Mouse (Mus musculus) intestine, embryonic 15.5 days (tissue): ENCODE data around the gene Arap1. TPM values are rescaled to one million over a fixed set of nuclear protein-coding genes. Genes with fewer than 3 reads are reported as not detected.

Experiments used
- ATAC-seq: fragments of 200-750 bp; cut with Nextera tagmentation; 2 replicates; pipeline ENCODE4 v1.8.0; 2017; ENCODE audit warnings: moderate TSS enrichment, moderate library complexity
- H3K27ac ChIP-seq: fragments of 300-500 bp; sonication (generic); 2 replicates; pipeline ENCODE4 v1.5.1; 2015; ENCODE audit warnings: mild to moderate bottlenecking, inconsistent platforms
- H3K27me3 ChIP-seq: fragments of 300-500 bp; sonication (generic); replicated peaks from 2 replicates; pipeline ENCODE4 v1.6.1; 2015; ENCODE audit warnings: inconsistent platforms
- H3K36me3 ChIP-seq: fragments of 300-500 bp; sonication (generic); 2 replicates; pipeline ENCODE4 v1.6.1; 2015; ENCODE audit warnings: inconsistent platforms
- H3K4me1 ChIP-seq: fragments of 300-500 bp; sonication (generic); replicated peaks from 2 replicates; pipeline ENCODE4 v1.6.1; 2015; ENCODE audit warnings: inconsistent platforms
- H3K4me2 ChIP-seq: fragments of 300-500 bp; sonication (generic); replicated peaks from 2 replicates; pipeline ENCODE4 v1.6.1; 2015; ENCODE audit warnings: mild to moderate bottlenecking, inconsistent platforms
- H3K4me3 ChIP-seq: fragments of 300-500 bp; sonication (generic); replicated peaks from 2 replicates; pipeline ENCODE4 v1.5.1; 2015; ENCODE audit warnings: inconsistent platforms
- H3K9ac ChIP-seq: fragments of 300-500 bp; sonication (generic); 2 replicates; pipeline ENCODE4 v1.6.1; 2015; ENCODE audit warnings: inconsistent platforms
- H3K9me3 ChIP-seq: fragments of 300-500 bp; sonication (generic); 2 replicates; pipeline ENCODE4 v1.6.1; 2016; ENCODE audit warnings: inconsistent platforms
- WGBS: fragments of 180-500 bp; shearing (Covaris S2); methylation state at CpG from one replicate; pipeline ENCODE4 v1.1.7; 2015; 5-methylcytosine and 5-hydroxymethylcytosine counted together
- polyA plus RNA-seq: library from polyadenylated mRNA; unstranded; fragments of >200 nt; fragmentation: Nextera tagmentation; extraction: Ambion mirVana; gene quantifications from 2 replicates; pipeline ENCODE4 v1.2.1, GENCODE M21; 2015

The Arap1 gene
- polyA plus RNA-seq, 1 experiment from 2014 or later: 58.4 TPM

GRCm38 (mm10) chr7:101412796-101413195 lies 64.9 kb downstream of the Arap1 start:
- Histone ChIP-seq H3K36me3 (peaks cover 19% of the 10 kb centered on the region), H3K4me2 (no peak overlapping the region), H3K27me3 (no peaks in the 10 kb centered on the region), H3K9me3 (no peaks in the 10 kb centered on the region), H3K9ac (no peak overlapping the region), H3K4me3 (no peak overlapping the region), H3K27ac (no peak overlapping the region), H3K4me1 (peaks cover 17% of the 10 kb centered on the region)
- peak; percentile 19; the same call in 1 of the 2 replicates for ATAC-seq

DNA sequence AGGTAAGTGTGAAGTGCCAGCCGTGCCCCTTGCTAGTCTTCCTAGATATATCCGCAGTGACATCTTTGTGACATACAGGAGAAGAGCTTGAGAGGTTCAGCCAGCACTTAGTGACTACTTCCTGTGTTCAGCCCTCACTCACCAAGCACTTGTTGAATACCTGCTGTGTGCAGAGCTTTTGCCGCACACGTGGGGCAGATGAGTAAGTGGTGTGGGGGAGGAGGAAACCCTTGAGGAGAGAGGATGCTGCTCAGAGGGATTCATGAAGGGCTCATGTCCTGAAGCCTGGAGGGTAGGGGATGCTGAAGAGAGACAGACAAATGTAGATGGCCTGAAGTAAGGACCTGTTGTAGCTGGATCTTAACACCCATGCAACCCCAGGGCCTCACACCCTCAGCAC lies 66.3 kb downstream of the Arap1 start:
- Histone ChIP-seq H3K9ac (no peak overlapping the region), H3K4me3 (no peak overlapping the region), H3K27ac (no peak overlapping the region), H3K4me1 (peaks cover 17% of the 10 kb centered on the region), H3K27me3 (0 out of 2 replicates have a peak, but pooled peaks cover 6% of the 10 kb centered on the region), H3K36me3 (peaks cover 6% of the 10 kb centered on the region), H3K4me2 (no peak overlapping the region), H3K9me3 (no peaks in the 10 kb centered on the region)
- ATAC-seq: no peak
- WGBS: 55% methylated on average over 4 of the region's 4 CpGs

- H3K36me3 ChIP-seq: peaks cover 6% of the 10 kb centered on the region
- WGBS: 32% methylated on average over 7 of the region's 7 CpGs
- H3K27ac ChIP-seq: no peak overlapping the region
- H3K9ac ChIP-seq: no peak overlapping the region
- no peak overlapping the region for H3K4me2 ChIP-seq
- H3K27me3 ChIP-seq: peaks cover 9% of the 10 kb centered on the region
- peak; percentile 77 for ATAC-seq
- H3K9me3 ChIP-seq: no peaks in the 10 kb centered on the region
- H3K4me1 ChIP-seq: peaks cover 19% of the 10 kb centered on the region
- H3K4me3 ChIP-seq: no peak overlapping the region
Observed at GRCm38 (mm10) chr7:101414661-101415511, 67.0 kb downstream of the Arap1 start.

DNA sequence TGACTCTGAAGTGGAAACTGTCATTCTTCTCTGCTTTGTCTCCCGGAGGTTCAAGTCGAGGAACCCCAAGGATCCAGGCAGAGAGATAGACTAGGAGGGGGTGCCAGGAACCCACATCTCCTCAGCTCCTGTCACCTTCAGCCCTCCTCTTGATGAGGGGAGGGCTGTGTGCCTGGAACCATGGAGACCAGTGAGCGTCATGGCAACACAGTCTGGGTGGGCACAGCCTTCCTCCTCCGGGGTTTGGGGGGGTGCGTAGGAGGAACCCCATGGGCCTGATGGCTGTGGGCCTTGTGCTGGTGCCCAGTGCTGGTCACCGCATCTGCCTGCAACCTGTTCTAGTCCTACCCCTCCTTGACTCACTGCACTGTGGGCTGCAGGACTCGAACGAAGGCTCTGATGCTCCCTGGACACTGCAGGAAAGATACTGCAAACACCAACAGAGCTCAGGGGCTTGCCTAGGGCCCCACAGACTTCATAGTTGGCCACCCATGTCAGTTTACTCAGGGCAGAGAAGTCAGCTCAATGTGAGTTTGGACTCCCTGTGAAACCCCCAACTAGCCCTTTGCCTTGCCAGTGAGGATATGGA lies 67.7 kb downstream of the Arap1 start:
- Histone ChIP-seq H3K4me2 (no peak overlapping the region), H3K36me3 (peaks cover 6% of the 10 kb centered on the region; the same call in 1 of the 2 replicates), H3K9ac (no peak overlapping the region), H3K27me3 (peaks cover 15% of the 10 kb centered on the region), H3K9me3 (no peaks in the 10 kb centered on the region), H3K4me1 (peaks cover 19% of the 10 kb centered on the region), H3K4me3 (no peak overlapping the region), H3K27ac (no peak overlapping the region)
- WGBS: 39% methylated on average over 8 of the region's 8 CpGs
- ATAC-seq: peak; percentile 12

DNA sequence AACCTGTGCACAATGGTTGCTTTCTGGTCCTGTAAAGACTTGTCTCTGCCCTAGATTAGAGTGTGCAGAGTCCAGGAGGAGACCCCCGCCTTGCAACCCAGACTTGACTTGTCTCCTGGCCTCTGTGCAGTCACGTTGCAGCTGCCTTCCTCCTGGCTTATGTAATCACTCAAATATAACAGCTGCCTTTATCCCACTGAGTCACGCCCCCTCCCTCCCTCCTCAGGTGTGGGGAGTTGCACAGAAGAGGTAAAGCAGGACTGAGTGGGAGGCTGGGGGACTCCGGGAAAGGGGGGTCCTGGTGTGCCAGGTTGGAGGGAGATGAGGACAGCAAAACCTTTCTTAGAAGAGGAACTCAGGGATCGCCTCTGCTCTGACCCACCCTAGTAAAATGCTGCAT lies 68.5 kb downstream of the Arap1 start:
- no peak overlapping the region for H3K27ac ChIP-seq
- H3K4me2 ChIP-seq: no peak overlapping the region
- H3K9ac ChIP-seq: no peak overlapping the region
- H3K36me3 ChIP-seq: peaks cover 2% of the 10 kb centered on the region; the same call in 1 of the 2 replicates
- no peaks in the 10 kb centered on the region for H3K9me3 ChIP-seq
- WGBS: 47% methylated on average over 5 of the region's 5 CpGs
- no peak for ATAC-seq
- no peak overlapping the region for H3K4me3 ChIP-seq
- H3K27me3 ChIP-seq: peaks cover 15% of the 10 kb centered on the region
- peaks cover 19% of the 10 kb centered on the region for H3K4me1 ChIP-seq

DNA sequence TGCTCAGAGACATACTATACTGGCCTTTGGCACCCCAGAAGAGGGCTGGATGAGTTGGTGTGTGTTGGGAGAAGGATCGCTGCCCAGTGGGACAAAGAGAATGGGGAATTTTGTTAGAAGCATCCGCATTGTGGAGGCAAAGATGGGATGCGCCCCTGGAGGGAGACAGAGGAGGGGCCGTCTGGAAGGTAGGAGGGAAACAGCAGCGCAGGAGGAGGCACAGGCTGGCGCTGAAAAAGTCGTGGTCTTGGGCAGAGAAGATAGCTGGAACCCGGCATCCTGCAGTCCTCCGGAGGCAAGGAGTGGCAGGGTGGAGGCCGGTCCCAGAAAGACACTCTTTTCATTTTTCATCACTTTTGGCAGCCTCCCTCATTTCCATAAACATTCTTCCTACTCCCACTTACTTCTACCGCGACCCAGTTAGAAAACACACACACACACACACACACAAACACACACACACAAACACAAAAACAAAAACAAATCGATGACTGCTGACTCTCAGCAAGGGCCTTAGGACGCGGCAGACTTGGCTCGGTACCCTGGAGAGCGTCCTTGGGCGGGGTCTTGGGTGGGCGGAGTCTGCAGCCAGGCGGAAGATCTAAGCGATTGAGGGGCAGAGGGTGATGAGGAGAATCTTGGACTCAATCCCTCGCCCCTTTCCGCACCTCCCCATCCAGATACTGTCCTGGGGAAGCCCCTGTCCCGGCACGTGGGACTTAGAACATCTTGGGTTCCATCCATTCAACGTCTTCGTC lies 71.3 kb downstream of the Arap1 start:
- Histone ChIP-seq H3K36me3 (no peaks in the 10 kb centered on the region), H3K4me3 (no peak overlapping the region), H3K9me3 (no peaks in the 10 kb centered on the region), H3K4me1 (peaks cover 19% of the 10 kb centered on the region), H3K9ac (no peak overlapping the region), H3K27me3 (peaks cover 15% of the 10 kb centered on the region), H3K27ac (no peak overlapping the region), H3K4me2 (no peak overlapping the region)
- ATAC-seq: no peak
- 6% methylated on average over 27 of the region's 27 CpGs for WGBS

- Histone ChIP-seq H3K9me3 (no peaks in the 10 kb centered on the region), H3K9ac (no peak within 1 kb of the TSS), H3K27ac (no peak within 1 kb of the TSS), H3K4me3 (no peak within 1 kb of the TSS), H3K36me3 (no peaks in the 10 kb centered on the region), H3K4me2 (no peak within 1 kb of the TSS), H3K27me3 (peaks cover 15% of the 10 kb centered on the region), H3K4me1 (0 out of 2 replicates have a peak, but pooled peaks cover 2% of the 10 kb centered on the region)
- 24% methylated on average over 6 of the region's 6 CpGs for WGBS
- ATAC-seq: no peak
Observed at GRCm38 (mm10) chr7:101421529-101421928, 73.7 kb downstream of the Arap1 start, which contains the start of gene Pde2a. Gene Pde2a (plus strand): TSS chr7:101421691.

DNA sequence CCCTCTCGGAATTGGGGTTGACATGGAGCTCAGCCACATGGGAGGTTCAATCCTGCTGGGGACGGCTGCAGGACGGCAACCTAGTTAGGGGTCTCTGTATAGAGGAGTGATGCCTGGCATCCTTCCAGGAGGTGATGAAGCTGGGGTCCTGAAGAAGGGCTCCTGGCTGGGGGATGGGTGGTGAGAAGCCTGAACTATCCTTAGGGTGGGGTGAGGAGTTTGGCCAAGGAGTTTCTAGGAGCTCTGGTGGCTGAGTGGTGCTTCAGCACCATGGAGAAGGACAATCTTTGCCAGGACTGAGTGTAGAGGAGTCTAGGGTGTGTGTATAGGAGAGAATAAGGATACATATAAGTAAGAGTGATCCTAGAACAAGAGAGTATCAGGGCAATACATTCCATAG lies 74.2 kb downstream of the Arap1 start:
- no peak overlapping the region for H3K4me2 ChIP-seq
- 0 out of 2 replicates have a peak, but pooled peaks have one; percentile 32 for ATAC-seq
- no peaks in the 10 kb centered on the region for H3K9me3 ChIP-seq
- H3K9ac ChIP-seq: no peak overlapping the region
- no peak overlapping the region for H3K27ac ChIP-seq
- 0 out of 2 replicates have a peak, but pooled peaks cover 2% of the 10 kb centered on the region for H3K4me1 ChIP-seq
- no peak overlapping the region for H3K4me3 ChIP-seq
- H3K27me3 ChIP-seq: peaks cover 15% of the 10 kb centered on the region
- no peaks in the 10 kb centered on the region for H3K36me3 ChIP-seq
- 30% methylated on average over 3 of the region's 3 CpGs for WGBS

DNA sequence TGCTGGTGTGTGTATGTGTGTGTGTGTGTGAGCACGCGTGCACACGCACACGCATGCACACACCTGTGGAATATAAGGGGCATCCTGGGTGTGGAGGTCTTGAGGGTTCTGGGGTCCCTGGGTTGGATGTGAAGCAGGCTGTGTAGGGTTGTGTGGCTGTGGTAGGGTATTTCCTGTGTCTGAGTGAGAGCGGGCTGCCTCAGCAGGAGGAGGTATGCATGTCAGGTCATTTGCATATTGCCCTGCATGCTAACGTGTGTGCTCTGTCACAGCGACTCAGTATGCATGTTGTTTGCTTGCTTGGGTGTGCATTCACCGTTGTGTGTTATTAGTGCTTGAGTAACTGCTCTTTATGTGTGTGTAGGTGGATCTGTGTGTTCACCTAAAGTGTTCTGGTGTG lies 74.8 kb downstream of the Arap1 start:
- Histone ChIP-seq H3K4me1 (0 out of 2 replicates have a peak, but pooled peaks cover 2% of the 10 kb centered on the region), H3K36me3 (no peaks in the 10 kb centered on the region), H3K9ac (no peak overlapping the region), H3K9me3 (no peaks in the 10 kb centered on the region), H3K27me3 (peaks cover 15% of the 10 kb centered on the region), H3K4me2 (no peak overlapping the region), H3K4me3 (no peak overlapping the region), H3K27ac (no peak overlapping the region)
- no peak for ATAC-seq
- 85% methylated on average over 8 of the region's 8 CpGs for WGBS

- 68% methylated on average over 6 of the region's 6 CpGs for WGBS
- no peak overlapping the region for H3K4me3 ChIP-seq
Observed at GRCm38 (mm10) chr7:101423970-101424369, 76.1 kb downstream of the Arap1 start.

GRCm38 (mm10) chr7:101426692-101427091 lies 78.8 kb downstream of the Arap1 start:
- H3K4me3 ChIP-seq: no peak overlapping the region
- H3K4me2 ChIP-seq: no peak overlapping the region
- H3K27me3 ChIP-seq: no peaks in the 10 kb centered on the region
- no peaks in the 10 kb centered on the region for H3K36me3 ChIP-seq
- no peaks in the 10 kb centered on the region for H3K4me1 ChIP-seq
- 71% methylated on average over 8 of the region's 8 CpGs for WGBS
- H3K9ac ChIP-seq: no peak overlapping the region
- ATAC-seq: no peak
- H3K9me3 ChIP-seq: no peaks in the 10 kb centered on the region
- H3K27ac ChIP-seq: no peak overlapping the region

More at GRCm38 (mm10) chr7:101423970-101424369, 76.1 kb downstream of the Arap1 start:
- no peak overlapping the region for H3K4me2 ChIP-seq
- H3K27ac ChIP-seq: no peak overlapping the region
- H3K9ac ChIP-seq: no peak overlapping the region
- 0 out of 2 replicates have a peak, but pooled peaks cover 2% of the 10 kb centered on the region for H3K4me1 ChIP-seq
- H3K27me3 ChIP-seq: peaks cover 11% of the 10 kb centered on the region
- H3K36me3 ChIP-seq: no peaks in the 10 kb centered on the region
- no peaks in the 10 kb centered on the region for H3K9me3 ChIP-seq
- no peak for ATAC-seq

- Histone ChIP-seq H3K27me3 (no peaks in the 10 kb centered on the region), H3K9ac (no peak overlapping the region), H3K36me3 (no peaks in the 10 kb centered on the region), H3K4me3 (no peak overlapping the region), H3K4me2 (no peak overlapping the region), H3K27ac (no peak overlapping the region), H3K9me3 (no peaks in the 10 kb centered on the region), H3K4me1 (no peaks in the 10 kb centered on the region)
- 15% methylated on average over 2 of the region's 2 CpGs for WGBS
- no peak for ATAC-seq
Observed at GRCm38 (mm10) chr7:101427736-101428135, 79.9 kb downstream of the Arap1 start.
